Mouse (Mus musculus) CH12.LX (cell line): Measurements from ENCODE around the gene Slc7a15. TPM values are rescaled to one million over a fixed set of nuclear protein-coding genes. Genes with fewer than 3 reads are reported as not detected.

Experiments used
- DNase-seq: peaks from one replicate; pipeline ENCODE4 v3.0.0-alpha.2; 2013; ENCODE audit errors: extremely low read depth
- H3K27ac ChIP-seq: 2 replicates; pipeline ENCODE4 v1.5.1; 2012; ENCODE audit warnings: low read depth, mild to moderate bottlenecking, control low read depth, moderate library complexity; ENCODE audit not compliant: insufficient read depth
- H3K27me3 ChIP-seq: replicated peaks from 2 replicates; pipeline ENCODE3; 2012; ENCODE audit warnings: inconsistent platforms
- H3K36me3 ChIP-seq, 2 experiments: replicated peaks in 1 of 2; 2 replicates each; pipeline versions ENCODE3 to v1.6.1; 2012; ENCODE audit warnings: inconsistent platforms in 1 of 2, low read length in 1 of 2, mild to moderate bottlenecking in 1 of 2, mixed read lengths in 1 of 2, moderate library complexity in 1 of 2; ENCODE audit not compliant: control insufficient read depth in 1 of 2, insufficient read depth in 1 of 2
- H3K4me1 ChIP-seq, 2 experiments: 2 replicates each; pipeline ENCODE4 v1.6.1; 2012; ENCODE audit warnings: inconsistent platforms in 1 of 2, moderate library complexity in 1 of 2; ENCODE audit not compliant: insufficient read depth in 2 of 2, control insufficient read depth in 1 of 2
- H3K4me2 ChIP-seq: 2 replicates; pipeline ENCODE4 v1.6.1; 2012; ENCODE audit warnings: low read depth, mild to moderate bottlenecking, control low read depth; ENCODE audit not compliant: poor library complexity, insufficient read depth, severe bottlenecking
- H3K4me3 ChIP-seq, 3 experiments: fragments of 150-350 bp in 1 of 3; sonication (generic) in 1 of 3; replicated peaks in 1 of 3; 2 replicates each; pipeline versions ENCODE3 to v1.5.1; 2011 to 2012; ENCODE audit warnings: low read depth in 2 of 3, low read length in 2 of 3, mild to moderate bottlenecking in 2 of 3, moderate library complexity in 2 of 3, control low read depth in 1 of 3, improper control_type of control experiment in 1 of 3, inconsistent platforms in 1 of 3, mixed read lengths in 1 of 3; ENCODE audit not compliant: poor library complexity in 1 of 3
- H3K79me2 ChIP-seq: replicated peaks from 2 replicates; pipeline ENCODE4 v1.6.1; 2012; ENCODE audit warnings: mild to moderate bottlenecking, moderate library complexity; ENCODE audit not compliant: control insufficient read depth, poor library complexity, insufficient read depth, severe bottlenecking; ENCODE audit errors: extremely low read depth
- H3K9ac ChIP-seq: 2 replicates; pipeline ENCODE4 v1.6.1; 2012; ENCODE audit warnings: low read depth, mild to moderate bottlenecking, control low read depth, moderate library complexity; ENCODE audit not compliant: insufficient read depth
- H3K9me3 ChIP-seq: replicated peaks from 2 replicates; pipeline ENCODE3; 2012; ENCODE audit warnings: low read length, inconsistent platforms, mixed read lengths
- CHD1 ChIP-seq: IDR thresholded peaks from 2 replicates; pipeline ENCODE4 v1.6.1; 2012; ENCODE audit warnings: low read depth, low read length, improper control_type of control experiment, inconsistent platforms
- CTCF ChIP-seq, 2 experiments: IDR thresholded peaks in 1 of 2; conservative IDR thresholded peaks in 1 of 2; 2 replicates each; pipeline ENCODE4 v1.5.1; 2011 to 2012; ENCODE audit warnings: low read depth in 2 of 2, low read length in 2 of 2, improper control_type of control experiment in 1 of 2, inconsistent platforms in 1 of 2, mild to moderate bottlenecking in 1 of 2, moderate library complexity in 1 of 2
- E2F4 ChIP-seq: IDR thresholded peaks from 2 replicates; pipeline ENCODE4 v1.6.1; 2011; ENCODE audit warnings: low read depth, low read length, improper control_type of control experiment; ENCODE audit not compliant: insufficient replicate concordance
- GABPA ChIP-seq: IDR thresholded peaks from 2 replicates; pipeline ENCODE4 v1.6.1; 2012; ENCODE audit warnings: low read depth, low read length, improper control_type of control experiment, inconsistent platforms; ENCODE audit not compliant: insufficient replicate concordance
- HCFC1 ChIP-seq: IDR thresholded peaks from 2 replicates; pipeline ENCODE4 v1.6.1; 2012; ENCODE audit warnings: low read depth, mild to moderate bottlenecking, inconsistent platforms, low read length, improper control_type of control experiment
- JUN ChIP-seq: IDR thresholded peaks from 2 replicates; pipeline ENCODE4 v1.6.1; 2011; ENCODE audit warnings: low read depth, mild to moderate bottlenecking, low read length, improper control_type of control experiment, moderate library complexity; ENCODE audit not compliant: insufficient read depth
- JUND ChIP-seq: conservative IDR thresholded peaks from 2 replicates; pipeline ENCODE4 v1.6.1; 2011; ENCODE audit warnings: low read depth, low read length, improper control_type of control experiment
- MAX ChIP-seq: IDR thresholded peaks from 2 replicates; pipeline ENCODE4 v1.6.1; 2011; ENCODE audit warnings: low read length, improper control_type of control experiment
- MAZ ChIP-seq: IDR thresholded peaks from 2 replicates; pipeline ENCODE4 v1.6.1; 2012; ENCODE audit warnings: low read depth, mild to moderate bottlenecking, inconsistent platforms, low read length, improper control_type of control experiment, moderate library complexity
- NELFE ChIP-seq: IDR thresholded peaks from 2 replicates; pipeline ENCODE4 v1.6.1; 2011; ENCODE audit warnings: low read depth, low read length, improper control_type of control experiment
- PAX5 ChIP-seq: IDR thresholded peaks from 2 replicates; pipeline ENCODE4 v1.6.1; 2012; ENCODE audit warnings: low read length, inconsistent platforms, mixed read lengths
- RAD21 ChIP-seq: IDR thresholded peaks from 2 replicates; pipeline ENCODE4 v1.6.1; 2011; ENCODE audit warnings: low read depth, mild to moderate bottlenecking, low read length, improper control_type of control experiment, moderate library complexity
- RCOR1 ChIP-seq: conservative IDR thresholded peaks from 2 replicates; pipeline ENCODE4 v1.6.1; 2012; ENCODE audit warnings: low read depth, mild to moderate bottlenecking, inconsistent platforms, low read length, improper control_type of control experiment
- SIN3A ChIP-seq: IDR thresholded peaks from 2 replicates; pipeline ENCODE4 v1.6.1; 2012; ENCODE audit warnings: low read length, improper control_type of control experiment, inconsistent platforms
- ZC3H11A ChIP-seq: IDR thresholded peaks from 2 replicates; pipeline ENCODE4 v1.6.1; 2012; ENCODE audit warnings: low read depth, mild to moderate bottlenecking, inconsistent platforms, low read length, improper control_type of control experiment
- ZKSCAN1 ChIP-seq: IDR thresholded peaks from 2 replicates; pipeline ENCODE4 v1.6.1; 2012; ENCODE audit warnings: low read depth, inconsistent platforms, low read length, improper control_type of control experiment, borderline replicate concordance
- ZMIZ1 ChIP-seq: IDR thresholded peaks from 2 replicates; pipeline ENCODE4 v1.6.1; 2012; ENCODE audit warnings: low read depth, mild to moderate bottlenecking, inconsistent platforms, low read length, improper control_type of control experiment
- ZNF384 ChIP-seq: IDR thresholded peaks from 2 replicates; pipeline ENCODE4 v1.6.1; 2012; ENCODE audit warnings: low read depth, low read length, improper control_type of control experiment, inconsistent platforms
- dilution Hi-C: fragments of 300-500 bp; cut with MboI; formaldehyde crosslinking; loops from 2 replicates; pipeline ENCODE4 v1.14.3; 2020; ENCODE audit warnings: low sequenced_read_pairs; ENCODE audit not compliant: extremely low pct_unique_long_range_greater_than_20kb, extremely low pct_ligation_motif_present
- in situ Hi-C: fragments of 300-500 bp; cut with MboI; formaldehyde crosslinking; loops from 3 replicates; pipeline ENCODE4 v1.14.3; 2019; ENCODE audit warnings: low sequenced_read_pairs, low pct_ligation_motif_present, low pct_unique_long_range_greater_than_20kb, mixed read lengths
- polyA plus RNA-seq: library from polyadenylated mRNA; unstranded; fragments of >175 nt; gene quantifications from 2 replicates; pipeline ENCODE4 v1.2.1, GENCODE M21; 2012; ENCODE audit warnings: low read depth; ENCODE audit not compliant: insufficient read length
- total RNA-seq, 2 experiments: library from RNA; depleted of rRNA; stranded (reverse); fragments of 300-350 nt in 1 of 2; fragments of >200 nt in 1 of 2; gene quantifications; 2 replicates each; pipeline ENCODE4 v1.2.3; 2012 to 2014

Gene Slc7a15
- total and polyA plus RNA-seq, 3 experiments = not detected

DNA sequence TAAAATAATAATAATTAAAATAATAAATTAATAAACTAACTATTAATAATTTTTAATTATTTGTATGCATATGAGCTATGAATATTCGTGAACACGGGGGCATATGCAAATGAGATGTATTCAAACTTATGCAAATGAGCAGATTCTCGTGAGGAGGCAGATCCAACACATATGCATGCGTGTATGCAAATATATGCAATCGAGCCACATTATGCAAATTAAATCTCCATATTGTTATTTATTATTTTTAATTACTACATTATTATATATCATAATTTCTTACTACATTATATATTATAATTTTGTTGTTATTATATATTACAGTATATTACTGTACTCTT is 21.8 kb upstream of the Slc7a15 start:
- Histone ChIP-seq H3K4me2 (no peak overlapping the region), H3K9ac (no peak overlapping the region), H3K4me1 (no peaks in the 10 kb centered on the region), H3K27ac (no peak overlapping the region), H3K4me3 (no peak overlapping the region), H3K9me3 (peaks cover 4% of the 10 kb centered on the region), H3K79me2 (no peaks in the 10 kb centered on the region), H3K36me3 (peaks cover 4 to 5% of the 10 kb centered on the region in 2 experiments), H3K27me3 (no peaks in the 10 kb centered on the region)
- in situ Hi-C loops (no loop called here), dilution Hi-C loops (no loop called here)
- no peak for DNase-seq
- TF ChIP-seq HCFC1 (no peak), ZKSCAN1 (no peak), CHD1 (no peak), RAD21 (no peak), MAX (no peak)

DNA sequence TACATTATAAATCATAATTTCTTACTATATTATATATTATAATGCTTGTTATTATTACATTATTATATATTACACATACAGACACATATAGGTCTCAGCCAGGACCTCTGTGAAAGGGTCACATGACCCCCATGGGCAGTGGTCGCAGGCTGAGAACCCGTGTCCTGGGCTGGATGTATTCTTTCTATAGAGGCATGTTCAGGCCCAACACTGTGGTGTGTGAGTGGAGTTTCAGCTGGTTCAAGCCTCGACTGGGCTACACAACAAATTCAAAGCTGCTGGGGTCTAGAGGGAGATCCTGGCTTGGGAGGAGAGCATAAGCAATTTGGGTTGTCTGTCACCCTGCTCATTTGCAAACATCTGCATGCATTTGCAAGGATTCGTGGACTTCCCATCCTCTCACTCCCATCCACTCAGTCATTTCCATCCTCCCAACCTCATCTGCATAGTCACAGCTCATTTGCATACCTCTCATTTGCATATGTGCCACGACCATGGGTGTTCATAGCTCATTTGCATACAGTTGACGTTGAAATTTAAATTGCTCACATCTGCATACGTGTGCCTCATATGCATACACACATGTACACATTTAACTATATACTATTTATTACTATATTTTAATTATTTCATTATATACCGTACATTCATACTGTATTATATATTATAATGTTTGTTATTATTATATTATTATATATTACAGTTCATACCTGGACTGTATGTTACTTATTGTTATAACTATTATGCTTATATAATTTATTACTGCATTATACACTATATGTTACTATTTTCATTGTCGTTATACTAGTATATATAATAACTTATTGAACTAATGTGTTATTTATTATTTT is 21.2 kb upstream of the Slc7a15 start:
- Histone ChIP-seq H3K36me3 (peaks cover 4 to 5% of the 10 kb centered on the region in 2 experiments), H3K4me3 (no peak overlapping the region), H3K9me3 (peaks cover 4% of the 10 kb centered on the region), H3K27ac (no peak overlapping the region), H3K4me2 (no peak overlapping the region), H3K4me1 (no peaks in the 10 kb centered on the region), H3K79me2 (no peaks in the 10 kb centered on the region), H3K9ac (no peak overlapping the region), H3K27me3 (no peaks in the 10 kb centered on the region)
- in situ Hi-C loops (no loop called here), dilution Hi-C loops (no loop called here)
- DNase-seq = peak; percentile 38
- no peak for TF ChIP-seq JUND
- no peak for TF ChIP-seq MAZ
- no peak for TF ChIP-seq PAX5
- no peak for TF ChIP-seq E2F4
- TF ChIP-seq JUN = no peak
- no peak for TF ChIP-seq RCOR1
- TF ChIP-seq ZNF384 = no peak
- no peak for TF ChIP-seq ZMIZ1
- TF ChIP-seq CHD1 = no peak
- no peak for TF ChIP-seq SIN3A
- no peak for TF ChIP-seq GABPA
- no peak for TF ChIP-seq CTCF (conservative IDR thresholded peaks at IDR 0.05 in 1 of 2, IDR thresholded peaks at IDR 0.05 in 1 of 2; ENCODE audit: low read depth in 2 of 2, low read length in 2 of 2)
- TF ChIP-seq ZC3H11A = no peak
- TF ChIP-seq MAX = no peak
- no peak for TF ChIP-seq NELFE
